Mouse (Mus musculus) MEL (cell line): Measurements from ENCODE around the gene Hspa1b. TPM values are rescaled to one million over a fixed set of nuclear protein-coding genes. Genes with fewer than 3 reads are reported as not detected.

Experiments
- DNase-seq: peaks from one replicate; pipeline ENCODE4 v3.0.0; 2011; ENCODE audit warnings: low read depth, low spot score
- H3K27ac ChIP-seq: 2 replicates; pipeline ENCODE4 v1.5.1; 2012; ENCODE audit warnings: low read depth, mild to moderate bottlenecking, control low read depth, low read length, moderate library complexity; ENCODE audit not compliant: control insufficient read depth
- H3K27me3 ChIP-seq, 2 experiments: fragments of 150-350 bp in 1 of 2; sonication (generic) in 1 of 2; 2 replicates each; pipeline ENCODE4 v1.6.1; 2012; ENCODE audit warnings: low read length in 2 of 2, mild to moderate bottlenecking in 2 of 2, improper control_type of control experiment in 1 of 2, moderate library complexity in 1 of 2; ENCODE audit not compliant: insufficient read depth in 2 of 2, control insufficient read depth in 1 of 2
- H3K36me3 ChIP-seq, 2 experiments: 2 replicates each; pipeline ENCODE4 v1.6.1; 2012 to 2014; ENCODE audit warnings: low read length in 2 of 2, improper control_type of control experiment in 1 of 2, inconsistent platforms in 1 of 2, mild to moderate bottlenecking in 1 of 2; ENCODE audit not compliant: insufficient read depth in 2 of 2, control insufficient read depth in 1 of 2
- H3K4me1 ChIP-seq, 2 experiments: fragments of 150-350 bp in 1 of 2; sonication (generic) in 1 of 2; 2 replicates each; pipeline ENCODE4 v1.6.1; 2012; ENCODE audit warnings: low read length in 2 of 2, improper control_type of control experiment in 1 of 2, mild to moderate bottlenecking in 1 of 2; ENCODE audit not compliant: insufficient read depth in 2 of 2, control insufficient read depth in 1 of 2
- H3K4me3 ChIP-seq, 2 experiments: fragments of 150-350 bp in 1 of 2; sonication (generic) in 1 of 2; 2 replicates each; pipeline ENCODE4 v1.5.1; 2012; ENCODE audit warnings: low read depth in 2 of 2, low read length in 2 of 2, mild to moderate bottlenecking in 2 of 2, moderate library complexity in 2 of 2, control low read depth in 1 of 2, improper control_type of control experiment in 1 of 2; ENCODE audit not compliant: control insufficient read depth in 1 of 2, insufficient read depth in 1 of 2
- H3K79me2 ChIP-seq: 2 replicates; pipeline ENCODE4 v1.6.1; 2012; ENCODE audit warnings: mild to moderate bottlenecking, low read length, moderate library complexity; ENCODE audit not compliant: control insufficient read depth, poor library complexity, insufficient read depth
- H3K9ac ChIP-seq: 2 replicates; pipeline ENCODE4 v1.6.1; 2012; ENCODE audit warnings: low read depth, mild to moderate bottlenecking, control low read depth, low read length, moderate library complexity; ENCODE audit not compliant: control insufficient read depth, poor library complexity, severe bottlenecking
- H3K9me3 ChIP-seq: fragments of 150-350 bp; sonication (generic); replicated peaks from 2 replicates; pipeline ENCODE4 v1.6.1; 2012; ENCODE audit warnings: mild to moderate bottlenecking, low read length, improper control_type of control experiment, moderate library complexity; ENCODE audit not compliant: insufficient read depth
- CHD2 ChIP-seq: IDR thresholded peaks from 2 replicates; pipeline ENCODE4 v1.6.1; 2011; ENCODE audit warnings: low read length, improper control_type of control experiment
- CTCF ChIP-seq, 3 experiments: IDR thresholded peaks in 2 of 3; conservative IDR thresholded peaks in 1 of 3; 2 replicates each; pipeline ENCODE4 v1.5.1; 2011 to 2012; ENCODE audit warnings: low read length in 3 of 3, low read depth in 2 of 3, mild to moderate bottlenecking in 2 of 3, improper control_type of control experiment in 1 of 3, inconsistent platforms in 1 of 3, mixed read lengths in 1 of 3, moderate library complexity in 1 of 3; ENCODE audit not compliant: control insufficient read depth in 1 of 3, insufficient read depth in 1 of 3, poor library complexity in 1 of 3, severe bottlenecking in 1 of 3
- E2F4 ChIP-seq: IDR thresholded peaks from 2 replicates; pipeline ENCODE4 v1.6.1; 2011; ENCODE audit warnings: low read depth, low read length, improper control_type of control experiment, borderline replicate concordance
- ELF1 ChIP-seq: IDR thresholded peaks from 2 replicates; pipeline ENCODE4 v1.6.1; 2014; ENCODE audit warnings: low read depth, mild to moderate bottlenecking, inconsistent platforms, low read length, improper control_type of control experiment, moderate library complexity
- GABPA ChIP-seq: IDR thresholded peaks from 2 replicates; pipeline ENCODE4 v1.6.1; 2012; ENCODE audit warnings: low read depth, mild to moderate bottlenecking, inconsistent platforms, low read length, improper control_type of control experiment, moderate library complexity
- MAZ ChIP-seq: IDR thresholded peaks from 2 replicates; pipeline ENCODE4 v1.6.1; 2012; ENCODE audit warnings: low read depth, mild to moderate bottlenecking, inconsistent platforms, low read length, improper control_type of control experiment
- MEF2A ChIP-seq: IDR thresholded peaks from 2 replicates; pipeline ENCODE4 v1.6.1; 2014; ENCODE audit warnings: low read depth, mild to moderate bottlenecking, inconsistent platforms, low read length, improper control_type of control experiment; ENCODE audit not compliant: poor library complexity, insufficient replicate concordance, severe bottlenecking; ENCODE audit errors: extremely low read depth
- NRF1 ChIP-seq: IDR thresholded peaks from 2 replicates; pipeline ENCODE4 v1.6.1; 2014; ENCODE audit warnings: low read depth, mild to moderate bottlenecking, inconsistent platforms, low read length, improper control_type of control experiment, moderate library complexity; ENCODE audit not compliant: poor library complexity, insufficient read depth, severe bottlenecking
- POLR2A ChIP-seq, 2 experiments: IDR thresholded peaks; 2 replicates each; pipeline ENCODE4 v1.6.1; 2011 to 2012; ENCODE audit warnings: low read length in 2 of 2, mild to moderate bottlenecking in 2 of 2, control low read depth in 1 of 2, improper control_type of control experiment in 1 of 2, low read depth in 1 of 2, moderate library complexity in 1 of 2; ENCODE audit not compliant: control insufficient read depth in 1 of 2, insufficient read depth in 1 of 2, poor library complexity in 1 of 2
- RAD21 ChIP-seq: IDR thresholded peaks from 2 replicates; pipeline ENCODE4 v1.6.1; 2011; ENCODE audit warnings: mild to moderate bottlenecking, low read depth, low read length, improper control_type of control experiment
- SIN3A ChIP-seq: IDR thresholded peaks from 2 replicates; pipeline ENCODE4 v1.6.1; 2012; ENCODE audit warnings: low read length, improper control_type of control experiment, inconsistent platforms
- SMC3 ChIP-seq: IDR thresholded peaks from 2 replicates; pipeline ENCODE4 v1.6.1; 2011; ENCODE audit warnings: low read depth, low read length, improper control_type of control experiment
- ZKSCAN1 ChIP-seq: IDR thresholded peaks from 2 replicates; pipeline ENCODE4 v1.6.1; 2012; ENCODE audit warnings: low read depth, mild to moderate bottlenecking, inconsistent platforms, low read length, improper control_type of control experiment, moderate library complexity
- ZMIZ1 ChIP-seq: IDR thresholded peaks from 2 replicates; pipeline ENCODE4 v1.6.1; 2012; ENCODE audit warnings: low read depth, mild to moderate bottlenecking, inconsistent platforms, low read length, improper control_type of control experiment, moderate library complexity
- polyA plus RNA-seq, 2 experiments: library from polyadenylated mRNA; stranded (reverse) in 1 of 2; unstranded in 1 of 2; fragments of >175 nt in 1 of 2; fragments of >200 nt in 1 of 2; gene quantifications; 2 replicates each; pipeline versions ENCODE4 v1.2.1 to v1.2.4; 2012; ENCODE audit warnings: low replicate concordance in 2 of 2, low read depth in 1 of 2; ENCODE audit not compliant: insufficient read length in 2 of 2, insufficient read depth in 1 of 2, missing spikeins in 1 of 2
- total RNA-seq: library from RNA; depleted of rRNA; stranded (reverse); fragments of 300-350 nt; gene quantifications from 2 replicates; pipeline ENCODE4 v1.2.3, GENCODE M21; 2012

Hspa1b gene
- total and polyA plus RNA-seq, 3 experiments = 0.04 TPM; not detected in 2

DNA sequence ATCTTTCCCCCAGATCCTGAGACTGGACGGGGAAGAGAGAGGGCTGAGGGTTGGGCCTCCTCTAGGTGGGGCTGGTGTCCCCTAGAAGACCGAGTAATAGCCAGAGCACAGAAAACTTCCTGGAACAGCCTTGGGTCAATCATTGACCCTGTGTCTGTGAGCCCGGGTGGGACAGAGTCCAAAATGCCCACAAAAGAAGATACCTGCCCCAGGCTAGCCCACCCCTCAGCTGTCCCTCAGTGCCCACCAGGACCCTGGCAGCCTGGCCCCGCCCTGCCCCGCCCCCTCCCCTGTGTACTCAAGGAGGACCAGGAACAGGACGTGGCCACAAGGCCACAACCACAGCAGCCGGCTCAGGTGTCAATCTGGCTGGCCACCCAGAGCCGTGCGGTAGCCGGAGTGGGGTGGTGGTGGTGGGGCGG is 43.6 kb downstream of the Hspa1b start:
- no peak overlapping the region for H3K27ac ChIP-seq
- no peaks in the 10 kb centered on the region; a peak in 1 of 4 replicates for H3K36me3 ChIP-seq
- H3K27me3 ChIP-seq = no peaks in the 10 kb centered on the region
- H3K9me3 ChIP-seq = no peaks in the 10 kb centered on the region
- no peak overlapping the region for H3K4me3 ChIP-seq
- peaks cover 0 to 14% of the 10 kb centered on the region in 2 experiments; a peak in 2 of 4 replicates for H3K4me1 ChIP-seq
- TF ChIP-seq RAD21 = peak; percentile 30
- TF ChIP-seq GABPA = no peak
- TF ChIP-seq MAZ = no peak
- peak; percentile 18; the same call in 1 of the 2 replicates for TF ChIP-seq SMC3
- no peak for TF ChIP-seq E2F4
- TF ChIP-seq CTCF (IDR thresholded peaks at IDR 0.05 in 2 of 3, conservative IDR thresholded peaks at IDR 0.05 in 1 of 3; ENCODE audit: control insufficient read depth in 1 of 3, insufficient read depth in 1 of 3, low read depth in 2 of 3, low read length in 3 of 3, poor library complexity in 1 of 3, severe bottlenecking in 1 of 3) = peak in 2 of 3 experiments; percentile 37 to 48; a peak in 4 of 6 replicates
- TF ChIP-seq NRF1 = no peak
- no peak overlapping the region for H3K9ac ChIP-seq
- DNase-seq = no peak
- no peaks in the 10 kb centered on the region for H3K79me2 ChIP-seq

DNA sequence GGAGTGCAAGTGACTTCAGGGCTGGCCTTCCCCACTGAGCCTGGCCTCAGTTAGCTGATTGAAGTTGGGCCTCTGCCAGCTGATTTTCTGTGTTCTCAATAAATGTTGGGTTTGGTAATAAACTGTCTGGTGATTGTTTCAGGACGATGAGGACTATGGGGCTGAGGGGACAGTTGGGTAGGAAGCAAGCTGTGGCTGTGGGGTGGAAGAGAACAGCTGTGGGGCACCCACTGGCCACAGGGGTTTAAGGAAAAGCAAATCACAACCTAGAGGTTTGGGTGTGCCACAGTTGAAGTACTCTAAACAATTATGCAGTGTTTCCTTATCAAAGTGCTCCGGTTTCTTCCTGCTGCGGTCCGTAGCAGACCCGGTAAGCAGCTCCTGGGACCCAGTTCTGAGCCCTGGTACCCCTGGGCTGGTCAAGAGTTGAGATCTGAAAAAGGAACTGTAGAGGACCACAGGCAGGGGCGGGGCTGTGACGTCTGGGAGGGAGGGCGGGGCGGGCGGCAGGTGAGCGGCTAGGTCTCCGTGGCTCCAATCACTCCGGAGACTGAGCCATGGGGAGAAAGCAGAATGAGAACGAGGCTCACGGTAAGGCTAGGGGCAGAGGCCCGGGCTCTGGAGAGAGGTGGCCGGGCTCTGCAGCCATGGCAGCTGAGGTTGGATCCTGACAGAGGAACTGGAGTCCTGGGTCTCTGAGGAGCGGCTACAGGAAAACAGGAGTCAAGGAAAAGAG is 44.9 kb downstream of the Hspa1b start, which contains the start of gene Slc44a4:
TSS of gene Slc44a4 (plus strand) at position 537 of the 736 bp plus-strand sequence.
- no peak for TF ChIP-seq CHD2
- TF ChIP-seq SIN3A = no peak
- no peak for TF ChIP-seq MEF2A
- TF ChIP-seq ELF1 = no peak
- TF ChIP-seq ZMIZ1 = no peak
- 0 out of 4 replicates have a peak, but pooled peaks of 1 of the 2 experiments have one; percentile 13 for TF ChIP-seq POLR2A (IDR thresholded peaks at IDR 0.05; ENCODE audit: control insufficient read depth in 1 of 2, insufficient read depth in 1 of 2, low read depth in 1 of 2, low read length in 2 of 2, poor library complexity in 1 of 2)
- TF ChIP-seq ZKSCAN1 = no peak
- DNase-seq = no peak
- H3K9ac ChIP-seq = no peak within 1 kb of the TSS
- H3K27ac ChIP-seq = no peak within 1 kb of the TSS
- no peaks in the 10 kb centered on the region for H3K9me3 ChIP-seq
- no peaks in the 10 kb centered on the region for H3K79me2 ChIP-seq
- peaks cover 0 to 1% of the 10 kb centered on the region in 2 experiments; a peak in 2 of 4 replicates for H3K36me3 ChIP-seq
- no peak within 1 kb of the TSS for H3K4me3 ChIP-seq
- no peaks in the 10 kb centered on the region for H3K27me3 ChIP-seq
- H3K4me1 ChIP-seq = peaks cover 0 to 14% of the 10 kb centered on the region in 2 experiments; a peak in 2 of 4 replicates
